Mouse (Mus musculus): Measurements from ENCODE around the gene Kcnip1.

GRCm38 (mm10) chr11:33946501-33946900, 46.5 kb downstream of the Kcnip1 start:
- TF ChIP-seq CTCF (IDR thresholded peaks at IDR 0.05; ENCODE audit: low read depth, low read length) (no peak), POLR2A (IDR thresholded peaks at IDR 0.05; ENCODE audit: extremely low read depth, insufficient read depth, low read length) (no peak)
